Mouse (Mus musculus) gastrocnemius, postnatal 25 days (tissue): ENCODE results near the gene Rere. TPM values are rescaled to one million over a fixed set of nuclear protein-coding genes. Genes with fewer than 3 reads are reported as not detected.
A peak's percentile ranks its signal among the peaks of the same experiment; 100 is the strongest.

ENCODE experiments used
- DNase-seq: peaks from one replicate; pipeline ENCODE4 v3.0.0; 2022
- long read RNA-seq, 2 experiments: library from polyadenylated mRNA; stranded (forward); transcript quantifications; one replicate each; pipeline ENCODE4 v2.0.0; 2021
- total RNA-seq, 2 experiments: library from RNA; stranded (reverse); gene quantifications; 1 replicate in 1 of 2; 2 replicates in 1 of 2; pipeline ENCODE4 v1.2.3; 2021

Rere gene
- 10 to 100 TPM; 51.0 to 56.4 TPM for total RNA-seq
- long read RNA-seq, experiment 1, partial matches to known transcripts, result 17 of 39 reads
- long read RNA-seq, experiment 1, other reads (novel, unspliced or antisense), result 21 of 39 reads
- long read RNA-seq, experiment 2, partial matches to known transcripts, result 12 of 23 reads
- long read RNA-seq, experiment 2, other reads (novel, unspliced or antisense), result 11 of 23 reads

- peak; percentile 97 for DNase-seq
Measured at GRCm38 (mm10) chr4:150281018-150281761, at the start of gene Rere. Gene Rere, plus strand, starts transcription at chr4:150281646.

- peak; percentile 46 for DNase-seq
Measured at GRCm38 (mm10) chr4:150231871-150232270, 49.6 kb upstream of the Rere start.

- DNase-seq, result no peak
Measured at GRCm38 (mm10) chr4:150234599-150235327, 46.7 kb upstream of the Rere start.

GRCm38 (mm10) chr4:150235585-150235984 is 45.9 kb upstream of the Rere start:
- no peak for DNase-seq

GRCm38 (mm10) chr4:150236031-150236430 is 45.4 kb upstream of the Rere start:
- no peak for DNase-seq

GRCm38 (mm10) chr4:150236521-150237481 is 44.6 kb upstream of the Rere start, which contains the start of gene Eno1:
Gene Eno1, plus strand, starts transcription at chr4:150236721.
- DNase-seq, result peak; percentile 96

GRCm38 (mm10) chr4:150237636-150238361 is 43.6 kb upstream of the Rere start:
- no peak for DNase-seq

GRCm38 (mm10) chr4:150238433-150239086 is 42.9 kb upstream of the Rere start:
- no peak for DNase-seq

- DNase-seq, result no peak
Measured at GRCm38 (mm10) chr4:150239087-150239480, 42.4 kb upstream of the Rere start.

- DNase-seq, result no peak
Measured at GRCm38 (mm10) chr4:150239503-150239902, 41.9 kb upstream of the Rere start.

- DNase-seq, result peak; percentile 60
Measured at GRCm38 (mm10) chr4:150239951-150240368, 41.5 kb upstream of the Rere start.

- DNase-seq, result no peak
Measured at GRCm38 (mm10) chr4:150240381-150240886, 41.0 kb upstream of the Rere start.

- no peak for DNase-seq
Measured at GRCm38 (mm10) chr4:150241708-150242107, 39.7 kb upstream of the Rere start.

GRCm38 (mm10) chr4:150242745-150243144 is 38.7 kb upstream of the Rere start:
- DNase-seq, result no peak

- peak; percentile 78 for DNase-seq
Measured at GRCm38 (mm10) chr4:150245876-150246275, 35.6 kb upstream of the Rere start.

- peak; percentile 43 for DNase-seq
Measured at GRCm38 (mm10) chr4:150248009-150248408, 33.4 kb upstream of the Rere start.

GRCm38 (mm10) chr4:150248917-150249316 is 32.5 kb upstream of the Rere start:
- DNase-seq, result no peak

- DNase-seq, result no peak
Measured at GRCm38 (mm10) chr4:150249731-150250270, 31.6 kb upstream of the Rere start.

- DNase-seq, result no peak
Measured at GRCm38 (mm10) chr4:150250549-150251422, 30.7 kb upstream of the Rere start.
